Mouse (Mus musculus) v-Abl transformed pro-B cells (cell line): ENCODE data around the gene Anxa4.

Experiments
- in situ Hi-C, 2 experiments: fragments of 400-800 bp; cut with MboI; formaldehyde crosslinking; loops; one replicate each; pipeline ENCODE4 v1.15.1; 2025; ENCODE audit not compliant: unreplicated experiment in 2 of 2

Anxa4 gene

GRCm38 (mm10) chr6:86696213-86696612 lies 97.2 kb downstream of the Anxa4 start:
- in situ Hi-C loops, result loop anchor here in 1 of 2 experiments (25.0 kb wide), 2 partner anchors 559 to 734 kb away; partner anchors contain the start of gene Dusp11

GRCm38 (mm10) chr6:86694465-86694864 lies 98.9 kb downstream of the Anxa4 start:
- in situ Hi-C loops, result loop anchor here in 1 of 2 experiments (25.0 kb wide), 2 partner anchors 557 to 732 kb away; partner anchors contain the start of gene Dusp11

GRCm38 (mm10) chr6:86689671-86690070 lies 103.7 kb downstream of the Anxa4 start:
- in situ Hi-C loops, result loop anchor here in 1 of 2 experiments (25.0 kb wide), 2 partner anchors 552 to 727 kb away; partner anchors contain the start of gene Dusp11

GRCm38 (mm10) chr6:86686971-86687370 lies 106.4 kb downstream of the Anxa4 start:
- in situ Hi-C loops, result loop anchor here in 1 of 2 experiments (25.0 kb wide), 2 partner anchors 550 to 725 kb away; partner anchors contain the start of gene Dusp11
